Mouse (Mus musculus): ENCODE measurements at regions not wholly inside any gene's neighbourhood (a gene's known extent, or its start where the extent isn't known, plus 50 kb on each side); places are given as distances from the start of the nearest gene placed in this dataset.
A peak's percentile ranks its signal among the peaks of the same experiment; 100 is the strongest.
"Not testable (repeated sequence)": the region's sequence is repeated elsewhere in the genome, so short reads cannot be mapped to it uniquely, and the experiment has no call there.

- ATAC-seq (replicated peaks; ENCODE audit: poor library complexity): no peak
Measured at GRCm38 (mm10) chr13:52296541-52297276, 234.4 kb downstream of the Diras2 start.

GRCm38 (mm10) chr13:52297277-52297623 lies 233.8 kb downstream of the Diras2 start:
- no peak for ATAC-seq (replicated peaks; ENCODE audit: poor library complexity)

- ATAC-seq (replicated peaks; ENCODE audit: poor library complexity): no peak
Measured at GRCm38 (mm10) chr13:52298362-52298761, 232.7 kb downstream of the Diras2 start.

GRCm38 (mm10) chr13:52305328-52305727 lies 225.8 kb downstream of the Diras2 start:
- not testable (repeated sequence) for ATAC-seq (replicated peaks; ENCODE audit: poor library complexity)

GRCm38 (mm10) chr13:52306783-52307440 lies 224.2 kb downstream of the Diras2 start:
- ATAC-seq (replicated peaks; ENCODE audit: poor library complexity): peak; percentile 58

- no peak for ATAC-seq (replicated peaks; ENCODE audit: poor library complexity)
Measured at GRCm38 (mm10) chr13:52310954-52311353, 220.1 kb downstream of the Diras2 start.

GRCm38 (mm10) chr13:52318276-52318675 lies 212.8 kb downstream of the Diras2 start:
- ATAC-seq (replicated peaks; ENCODE audit: poor library complexity): no peak

- no peak for ATAC-seq (replicated peaks; ENCODE audit: poor library complexity)
Measured at GRCm38 (mm10) chr13:52323691-52324090, 207.4 kb downstream of the Diras2 start.

- not testable (repeated sequence) for ATAC-seq (replicated peaks; ENCODE audit: poor library complexity)
Measured at GRCm38 (mm10) chr13:52324378-52324777, 206.7 kb downstream of the Diras2 start.

- ATAC-seq (replicated peaks; ENCODE audit: poor library complexity): not testable (repeated sequence)
Measured at GRCm38 (mm10) chr13:52325647-52326046, 205.4 kb downstream of the Diras2 start.

- no peak for ATAC-seq (replicated peaks; ENCODE audit: poor library complexity)
Measured at GRCm38 (mm10) chr13:52327734-52328133, 203.3 kb downstream of the Diras2 start.

- no peak for ATAC-seq (replicated peaks; ENCODE audit: poor library complexity)
Measured at GRCm38 (mm10) chr13:52328766-52329165, 202.3 kb downstream of the Diras2 start.

- ATAC-seq (replicated peaks; ENCODE audit: poor library complexity): peak; percentile 71
Measured at GRCm38 (mm10) chr13:52331068-52331467, 200.0 kb downstream of the Diras2 start.

- ATAC-seq (replicated peaks; ENCODE audit: poor library complexity): peak; percentile 89
Measured at GRCm38 (mm10) chr13:52334962-52335361, 196.1 kb downstream of the Diras2 start.

GRCm38 (mm10) chr13:52337936-52338335 lies 193.1 kb downstream of the Diras2 start:
- no peak for ATAC-seq (replicated peaks; ENCODE audit: poor library complexity)

GRCm38 (mm10) chr13:52339156-52339555 lies 191.9 kb downstream of the Diras2 start:
- no peak for ATAC-seq (replicated peaks; ENCODE audit: poor library complexity)

GRCm38 (mm10) chr13:52341981-52342380 lies 189.1 kb downstream of the Diras2 start:
- no peak for ATAC-seq (replicated peaks; ENCODE audit: poor library complexity)

- ATAC-seq (replicated peaks; ENCODE audit: poor library complexity): no peak
Measured at GRCm38 (mm10) chr13:52344383-52344782, 186.7 kb downstream of the Diras2 start.

- ATAC-seq (replicated peaks; ENCODE audit: poor library complexity): no peak
Measured at GRCm38 (mm10) chr13:52344853-52345252, 186.2 kb downstream of the Diras2 start.

GRCm38 (mm10) chr13:52345375-52346026 lies 185.6 kb downstream of the Diras2 start:
- ATAC-seq (replicated peaks; ENCODE audit: poor library complexity): no peak

GRCm38 (mm10) chr13:52346027-52346375 lies 185.1 kb downstream of the Diras2 start:
- ATAC-seq (replicated peaks; ENCODE audit: poor library complexity): no peak

- no peak for ATAC-seq (replicated peaks; ENCODE audit: poor library complexity)
Measured at GRCm38 (mm10) chr13:52347631-52348030, 183.4 kb downstream of the Diras2 start.
